Mouse (Mus musculus) limb, embryonic 14.5 days (tissue): ENCODE measurements around the gene Cabp2. TPM values are rescaled to one million over a fixed set of nuclear protein-coding genes. Genes with fewer than 3 reads are reported as not detected.
"Not testable (repeated sequence)": the region's sequence is repeated elsewhere in the genome, so short reads cannot be mapped to it uniquely, and the experiment has no call there.

Experiments
- ATAC-seq: fragments of 200-750 bp; cut with Nextera tagmentation; 2 replicates; pipeline ENCODE4 v1.8.0; 2017; ENCODE audit warnings: low read depth, moderate number of reproducible peaks, moderate TSS enrichment; ENCODE audit not compliant: low FRiP score
- DNase-seq: peaks from one replicate; pipeline ENCODE4 v3.0.0-alpha.2; 2015; ENCODE audit warnings: low spot score
- H3K27ac ChIP-seq: fragments of 300-500 bp; sonication (generic); replicated peaks from 2 replicates; pipeline ENCODE4 v1.5.1; 2014; ENCODE audit warnings: low read depth, mild to moderate bottlenecking, low read length, moderate library complexity, mixed read lengths
- H3K27me3 ChIP-seq: fragments of 300-500 bp; sonication (generic); 2 replicates; pipeline ENCODE4 v1.6.1; 2014; ENCODE audit warnings: low read length, mixed read lengths; ENCODE audit not compliant: control insufficient read depth, insufficient read depth
- H3K36me3 ChIP-seq: fragments of 300-500 bp; sonication (generic); 2 replicates; pipeline ENCODE4 v1.6.1; 2014; ENCODE audit warnings: mild to moderate bottlenecking, low read length, moderate library complexity, mixed read lengths; ENCODE audit not compliant: control insufficient read depth, insufficient read depth
- H3K4me1 ChIP-seq: fragments of 300-500 bp; sonication (generic); 2 replicates; pipeline ENCODE4 v1.6.1; 2014; ENCODE audit warnings: antibody characterized with exemption, low read length, mixed read lengths; ENCODE audit not compliant: control insufficient read depth, insufficient read depth
- H3K4me2 ChIP-seq: fragments of 300-500 bp; sonication (generic); replicated peaks from 2 replicates; pipeline ENCODE4 v1.6.1; 2014; ENCODE audit warnings: low read depth, mild to moderate bottlenecking, low read length, moderate library complexity; ENCODE audit not compliant: severe bottlenecking
- H3K4me3 ChIP-seq: fragments of 300-500 bp; sonication (generic); replicated peaks from 2 replicates; pipeline ENCODE4 v1.5.1; 2014; ENCODE audit warnings: low read length
- H3K9ac ChIP-seq: fragments of 300-500 bp; sonication (generic); 2 replicates; pipeline ENCODE4 v1.6.1; 2014; ENCODE audit warnings: mild to moderate bottlenecking, low read depth, low read length, moderate library complexity; ENCODE audit not compliant: severe bottlenecking
- H3K9me3 ChIP-seq: fragments of 300-500 bp; sonication (generic); 2 replicates; pipeline ENCODE4 v1.6.1; 2016; ENCODE audit warnings: low read length; ENCODE audit not compliant: control insufficient read depth
- POLR2A ChIP-seq: fragments of 200-500 bp; IDR thresholded peaks from 2 replicates; pipeline ENCODE4 v1.8.0; 2012; ENCODE audit warnings: inconsistent platforms, mild to moderate bottlenecking, moderate library complexity, borderline replicate concordance; ENCODE audit not compliant: insufficient read depth, insufficient read length; ENCODE audit errors: extremely low read depth
- WGBS: fragments of 180-500 bp; shearing (Covaris S2); extraction: QIAGEN DNeasy Blood & Tissue Kit; methylation state at CpG from one replicate; pipeline ENCODE4 v1.1.7; 2014; 5-methylcytosine and 5-hydroxymethylcytosine counted together
- polyA plus RNA-seq, 2 experiments: library from polyadenylated mRNA; depleted of rRNA in 1 of 2; stranded (reverse) in 1 of 2; unstranded in 1 of 2; fragments of >200 nt; fragmentation: Nextera tagmentation in 1 of 2; extraction: Ambion mirVana in 1 of 2; gene quantifications; 2 replicates each; pipeline versions ENCODE4 v1.2.1 to v1.2.3; 2012 to 2014

The Cabp2 gene
- polyA plus RNA-seq, 2 experiments: not detected

- Histone ChIP-seq H3K4me2 (no peak overlapping the region), H3K27ac (no peak overlapping the region), H3K36me3 (no peaks in the 10 kb centered on the region), H3K4me1 (no peaks in the 10 kb centered on the region), H3K4me3 (no peak overlapping the region), H3K27me3 (no peaks in the 10 kb centered on the region), H3K9ac (no peak overlapping the region), H3K9me3 (no peaks in the 10 kb centered on the region)
- ATAC-seq (no peak), DNase-seq (no peak)
- no peak for TF ChIP-seq POLR2A
- WGBS: 92% methylated on average over 6 of the region's 6 CpGs
Observed at GRCm38 (mm10) chr19:4060899-4061465, 20.4 kb upstream of the Cabp2 start.

GRCm38 (mm10) chr19:4063357-4063756 lies 18.0 kb upstream of the Cabp2 start:
- H3K27ac ChIP-seq, H3K4me2 ChIP-seq, ATAC-seq, H3K27me3 ChIP-seq, H3K9me3 ChIP-seq, H3K9ac ChIP-seq, H3K36me3 ChIP-seq, DNase-seq, H3K4me3 ChIP-seq, H3K4me1 ChIP-seq: not testable (repeated sequence)
- 80% methylated on average over 2 of the region's 4 CpGs for WGBS

- WGBS: 16% methylated on average over 3 of the region's 11 CpGs
Observed at GRCm38 (mm10) chr19:4064501-4064900, 16.9 kb upstream of the Cabp2 start.

GRCm38 (mm10) chr19:4066280-4066679 lies 15.1 kb upstream of the Cabp2 start:
- no peak for ATAC-seq
- Histone ChIP-seq H3K4me2 (no peak overlapping the region), H3K4me3 (no peak overlapping the region), H3K4me1 (no peaks in the 10 kb centered on the region), H3K9ac (no peak overlapping the region), H3K36me3 (no peaks in the 10 kb centered on the region), H3K27me3 (no peaks in the 10 kb centered on the region), H3K9me3 (no peaks in the 10 kb centered on the region), H3K27ac (no peak overlapping the region)
- WGBS: 57% methylated on average over 6 of the region's 6 CpGs
- TF ChIP-seq POLR2A: no peak
- DNase-seq: no peak

More at GRCm38 (mm10) chr19:4064501-4064900, 16.9 kb upstream of the Cabp2 start:
- H3K36me3 ChIP-seq, H3K4me2 ChIP-seq, H3K4me3 ChIP-seq, H3K4me1 ChIP-seq, H3K9me3 ChIP-seq, H3K27me3 ChIP-seq, H3K9ac ChIP-seq, ATAC-seq, H3K27ac ChIP-seq, DNase-seq: not testable (repeated sequence)

- no peak for TF ChIP-seq POLR2A
- Histone ChIP-seq H3K4me2 (no peak overlapping the region), H3K4me1 (no peaks in the 10 kb centered on the region), H3K4me3 (no peak overlapping the region), H3K27me3 (no peaks in the 10 kb centered on the region), H3K9ac (no peak overlapping the region), H3K27ac (no peak overlapping the region), H3K9me3 (no peaks in the 10 kb centered on the region), H3K36me3 (no peaks in the 10 kb centered on the region)
- ATAC-seq (no peak), DNase-seq (no peak)
Observed at GRCm38 (mm10) chr19:4066877-4067276, 14.5 kb upstream of the Cabp2 start.

GRCm38 (mm10) chr19:4068242-4068641 lies 13.1 kb upstream of the Cabp2 start:
- not testable (repeated sequence) for H3K27ac ChIP-seq, H3K4me1 ChIP-seq, DNase-seq, H3K4me3 ChIP-seq, H3K9ac ChIP-seq, H3K9me3 ChIP-seq, ATAC-seq, H3K4me2 ChIP-seq, H3K36me3 ChIP-seq, H3K27me3 ChIP-seq
- 86% methylated on average over 2 of the region's 2 CpGs for WGBS
